Mouse (Mus musculus) adrenal gland, postnatal 25 days (tissue): ENCODE results near the gene Myom3. TPM values are rescaled to one million over a fixed set of nuclear protein-coding genes. Genes with fewer than 3 reads are reported as not detected.
A peak's percentile ranks its signal among the peaks of the same experiment; 100 is the strongest.

Experiments used
- DNase-seq: peaks from one replicate; pipeline ENCODE4 v3.0.0; 2021; ENCODE audit warnings: mixed read lengths
- total RNA-seq: library from RNA; stranded (reverse); gene quantifications from 2 replicates; pipeline ENCODE4 v1.2.3, GENCODE M21; 2021

Myom3 gene
- total RNA-seq, 1 experiment from 2014 or later, result 0.64 TPM

DNA sequence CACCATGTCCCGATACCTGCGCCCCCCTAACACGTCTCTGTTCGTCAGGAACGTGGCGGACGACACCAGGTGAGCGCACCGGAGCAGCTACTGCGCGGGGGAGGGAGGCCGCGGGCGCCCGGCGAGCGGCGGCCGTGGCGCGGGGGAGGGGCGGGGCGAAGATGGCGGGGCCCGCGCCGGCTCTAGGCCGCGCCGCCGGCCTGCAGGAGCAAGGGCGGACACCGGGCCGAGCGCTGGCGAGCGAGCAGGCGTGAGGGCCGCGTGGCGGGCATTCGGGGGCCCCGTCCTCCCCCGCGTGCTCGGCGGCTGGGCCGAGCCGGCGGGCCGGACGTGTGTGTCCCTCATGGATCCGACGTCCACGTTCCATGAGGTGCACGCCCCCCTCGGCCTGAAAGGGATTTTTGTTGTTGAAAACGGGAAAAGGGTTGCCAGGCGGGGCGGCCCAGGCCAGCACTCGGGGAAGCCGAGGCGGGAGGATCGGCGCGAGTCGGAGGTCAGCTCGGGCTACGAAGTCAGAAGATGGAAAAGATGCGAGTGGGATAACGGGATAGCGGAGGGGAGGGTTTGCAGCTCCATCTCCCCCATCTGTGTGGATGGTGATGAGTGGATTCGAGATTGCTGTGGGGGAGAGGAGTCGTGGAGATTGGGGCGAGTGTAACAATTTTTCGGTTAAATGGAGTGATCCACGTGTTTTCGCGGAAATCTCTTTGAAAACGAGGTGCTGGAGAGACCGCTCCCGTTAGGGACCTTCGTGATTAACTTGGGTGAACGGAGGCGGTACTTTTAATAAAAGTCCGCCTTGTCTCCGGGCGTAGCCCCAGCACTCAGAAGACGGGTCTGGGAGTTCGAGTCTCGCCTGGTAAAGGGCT lies 96.9 kb downstream of the Myom3 start:
- peak; percentile 63 for DNase-seq

DNA sequence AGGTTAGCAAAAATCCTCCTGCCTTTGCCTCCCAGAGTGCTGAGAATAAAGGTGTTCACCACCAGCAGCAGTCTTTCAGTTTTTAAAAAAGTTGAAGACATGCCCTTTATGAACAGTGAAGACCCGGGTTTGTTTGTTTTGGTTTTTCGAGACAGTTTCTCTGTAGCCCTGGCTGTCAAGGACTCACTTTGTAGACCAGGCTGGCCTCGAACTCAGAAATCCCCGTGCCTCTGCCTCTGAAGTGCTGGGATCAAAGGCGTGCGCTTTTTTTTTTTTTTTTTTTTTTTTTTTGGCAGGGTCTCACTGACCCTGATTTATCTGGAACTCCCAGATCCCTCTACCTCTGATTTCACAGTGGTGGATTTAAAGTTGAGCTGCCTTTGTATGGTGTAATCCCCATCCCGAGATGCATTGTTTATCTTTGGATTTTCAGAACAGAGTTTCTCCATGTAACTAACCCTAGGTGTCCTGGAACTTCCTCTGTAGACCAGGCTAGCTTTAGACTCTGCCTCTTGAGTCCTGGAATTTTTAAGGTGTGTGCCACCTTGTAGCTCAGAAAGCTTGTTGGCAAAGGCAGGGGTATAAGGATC lies 98.2 kb downstream of the Myom3 start:
- DNase-seq, result no peak

Other genes with a start within 250 kb of the Myom3 start
- gene Grhl3, start 186.1 kb upstream of the Myom3 start, total RNA-seq, result not detected in 2 replicates
- gene Ifnlr1, start 73.4 kb upstream of the Myom3 start, total RNA-seq, result 0.18 and 0.19 TPM in 2 replicates
- 1.3 and 1.6 TPM in 2 replicates for gene Il22ra1, start 31.5 kb upstream of the Myom3 start, total RNA-seq
- gene Srsf10, start 96.0 kb downstream of the Myom3 start, total RNA-seq, result 125 and 168 TPM in 2 replicates
- 118 and 134 TPM in 2 replicates for gene Pnrc2, start 114.1 kb downstream of the Myom3 start, total RNA-seq
- gene Cnr2, start 135.7 kb downstream of the Myom3 start, total RNA-seq, result 1.7 and 2.2 TPM in 2 replicates
- 87.8 and 93.9 TPM in 2 replicates for gene Fuca1, start 161.0 kb downstream of the Myom3 start, total RNA-seq
- 52.6 and 57.3 TPM in 2 replicates for gene Hmgcl, start 186.7 kb downstream of the Myom3 start, total RNA-seq
- 13.0 and 15.7 TPM in 2 replicates for gene Gale, start 204.0 kb downstream of the Myom3 start, total RNA-seq
- 66.4 and 74.3 TPM in 2 replicates for gene Lypla2, start 212.9 kb downstream of the Myom3 start, total RNA-seq
- 30.8 and 33.2 TPM in 2 replicates for gene Pithd1, start 227.5 kb downstream of the Myom3 start, total RNA-seq